Mouse (Mus musculus): ENCODE results near the gene Gimap8.

Gimap8 gene

DNA sequence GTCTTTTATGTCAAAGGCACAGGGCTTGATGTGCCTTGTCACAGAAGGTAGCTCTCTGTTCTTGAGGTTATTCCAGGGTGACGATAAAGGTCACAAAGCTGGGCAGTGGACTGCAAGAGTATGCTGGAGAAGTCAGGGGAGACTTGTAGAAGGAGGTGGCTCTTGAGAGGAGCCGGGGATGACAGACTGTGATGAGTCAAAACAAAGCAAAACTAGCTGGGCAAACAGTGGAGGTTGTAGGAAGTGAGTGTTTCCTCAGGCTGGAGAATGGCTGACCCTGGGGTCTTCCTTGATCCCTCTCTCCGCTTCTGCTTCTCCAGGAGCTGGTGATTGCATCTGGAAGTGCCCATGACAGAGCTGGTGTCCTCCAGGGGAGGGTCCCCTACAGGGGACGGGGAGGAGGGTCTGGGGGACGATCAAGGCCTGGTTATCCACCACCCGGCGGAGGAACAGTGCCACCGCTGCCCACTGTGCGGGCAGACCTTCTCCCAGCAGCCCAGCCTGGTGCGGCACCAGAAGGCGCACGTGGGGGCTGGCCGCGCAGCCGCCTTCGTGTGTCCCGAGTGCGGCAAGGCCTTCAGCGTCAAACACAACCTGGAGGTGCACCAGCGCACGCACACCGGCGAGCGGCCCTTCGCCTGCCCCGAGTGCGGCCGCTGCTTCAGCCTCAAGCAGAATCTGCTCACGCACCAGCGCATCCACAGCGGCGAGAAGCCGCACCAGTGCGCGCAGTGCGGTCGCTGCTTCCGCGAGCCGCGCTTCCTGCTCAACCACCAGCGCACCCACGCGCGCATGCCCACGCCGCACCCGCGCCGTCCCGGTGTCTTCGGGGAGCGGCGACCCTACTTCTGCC lies 18.0 kb upstream of the Gimap8 start:
- no peaks in the 10 kb centered on the region for H3K36me3 ChIP-seq (ENCODE audit: insufficient read depth, low read length)
- peaks cover 91% of the 10 kb centered on the region for H3K27me3 ChIP-seq (ENCODE audit: insufficient read depth, low read length)

DNA sequence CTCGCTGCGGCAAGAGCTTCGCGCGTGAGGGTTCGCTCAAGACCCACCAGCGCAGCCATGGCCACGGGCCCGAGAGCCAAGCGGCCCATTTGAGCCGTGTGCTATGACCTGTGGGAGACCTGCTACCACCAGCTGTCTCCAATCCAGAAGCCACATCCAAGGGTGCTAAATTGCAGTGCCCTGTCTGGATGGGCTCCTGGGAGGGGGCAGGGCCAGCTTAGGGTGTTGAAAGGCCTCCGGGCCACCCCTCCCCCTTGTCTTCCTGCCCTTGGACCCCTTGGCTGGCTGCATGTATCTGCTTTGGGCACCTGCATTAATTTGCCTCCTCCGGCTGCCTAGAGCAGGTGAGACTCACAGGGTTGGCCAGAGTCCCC lies 17.4 kb upstream of the Gimap8 start:
- Histone ChIP-seq H3K9me3 (ENCODE audit: low read length) (peaks cover 13% of the 10 kb centered on the region; the same call in 1 of the 2 replicates), H3K4me1 (replicated peaks; ENCODE audit: low read depth, low read length) (peaks cover 29% of the 10 kb centered on the region), H3K36me3 (ENCODE audit: insufficient read depth, low read length) (no peaks in the 10 kb centered on the region), H3K27me3 (ENCODE audit: insufficient read depth, low read length) (peaks cover 95% of the 10 kb centered on the region), H3K4me3 (replicated peaks; ENCODE audit: low read length) (peak overlapping the region; percentile 67)
- TF ChIP-seq POU5F1 (IDR thresholded peaks at IDR 0.05; ENCODE audit: borderline replicate concordance, low read length), result no peak

More for the DNA sequence above, 18.0 kb upstream of the Gimap8 start:
- peaks cover 29% of the 10 kb centered on the region for H3K4me1 ChIP-seq (replicated peaks; ENCODE audit: low read depth, low read length)
- TF ChIP-seq NANOG (IDR thresholded peaks at IDR 0.05; ENCODE audit: borderline replicate concordance, low read length) (no peak), POU5F1 (IDR thresholded peaks at IDR 0.05; ENCODE audit: borderline replicate concordance, low read length) (no peak), CTCF (conservative IDR thresholded peaks at IDR 0.05; ENCODE audit: low read length) (no peak)
- H3K9me3 ChIP-seq (ENCODE audit: low read length), result peaks cover 13% of the 10 kb centered on the region; the same call in 1 of the 2 replicates
- H3K4me3 ChIP-seq (replicated peaks; ENCODE audit: low read length), result peak overlapping the region; percentile 67

DNA sequence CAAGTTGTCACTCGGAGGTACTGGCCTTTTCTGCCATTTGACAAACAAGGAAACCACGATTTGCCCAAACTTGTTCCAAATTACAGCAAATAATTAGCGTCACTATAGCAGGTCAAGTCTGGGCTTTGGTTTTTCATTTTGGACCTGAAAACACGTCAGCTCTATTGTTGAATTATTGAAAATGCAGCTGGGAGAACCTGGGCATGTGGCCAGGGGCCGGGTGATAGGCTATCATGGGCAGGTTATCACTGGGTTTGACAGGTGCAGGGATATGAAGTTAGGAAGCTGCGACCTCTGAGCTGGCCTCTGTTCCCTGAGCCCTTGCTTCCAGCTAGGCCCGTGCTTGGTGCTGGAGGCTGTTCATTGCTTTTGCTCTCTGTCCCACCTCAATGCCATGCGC lies 16.2 kb upstream of the Gimap8 start:
- peaks cover 13% of the 10 kb centered on the region; the same call in 1 of the 2 replicates for H3K9me3 ChIP-seq (ENCODE audit: low read length)
- H3K36me3 ChIP-seq (ENCODE audit: insufficient read depth, low read length), result no peaks in the 10 kb centered on the region
- H3K27me3 ChIP-seq (ENCODE audit: insufficient read depth, low read length), result peaks cover 83% of the 10 kb centered on the region
- H3K4me1 ChIP-seq (replicated peaks; ENCODE audit: low read depth, low read length), result peaks cover 29% of the 10 kb centered on the region
- H3K4me3 ChIP-seq (replicated peaks; ENCODE audit: low read length), result no peak overlapping the region
- TF ChIP-seq POU5F1 (IDR thresholded peaks at IDR 0.05; ENCODE audit: borderline replicate concordance, low read length), result no peak
- no peak for TF ChIP-seq CTCF (conservative IDR thresholded peaks at IDR 0.05; ENCODE audit: low read length)
- no peak for TF ChIP-seq NANOG (IDR thresholded peaks at IDR 0.05; ENCODE audit: borderline replicate concordance, low read length)

DNA sequence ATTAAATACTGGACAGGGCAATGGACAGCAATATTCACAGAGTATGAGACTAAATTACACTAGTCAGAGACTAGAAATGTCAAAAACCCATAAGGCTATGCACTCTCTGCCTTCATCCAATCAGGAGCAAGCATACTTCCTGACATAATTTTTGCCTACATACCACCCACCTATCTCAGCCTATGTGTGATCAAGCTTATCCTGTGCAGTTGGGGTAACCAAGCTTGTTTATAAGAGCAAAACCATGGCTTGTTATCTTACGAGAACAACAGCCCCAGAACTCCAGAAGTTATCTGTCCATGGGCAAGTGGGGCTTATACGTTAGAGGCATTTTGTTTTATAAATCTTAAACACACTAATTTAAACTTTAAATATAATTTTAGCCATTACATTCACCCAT lies 11.9 kb upstream of the Gimap8 start:
- Histone ChIP-seq H3K4me3 (replicated peaks; ENCODE audit: low read length) (no peak overlapping the region), H3K27me3 (ENCODE audit: insufficient read depth, low read length) (peaks cover 65% of the 10 kb centered on the region), H3K36me3 (ENCODE audit: insufficient read depth, low read length) (no peaks in the 10 kb centered on the region), H3K4me1 (replicated peaks; ENCODE audit: low read depth, low read length) (no peaks in the 10 kb centered on the region), H3K9me3 (ENCODE audit: low read length) (peaks cover 5% of the 10 kb centered on the region; the same call in 1 of the 2 replicates)
- TF ChIP-seq POU5F1 (IDR thresholded peaks at IDR 0.05; ENCODE audit: borderline replicate concordance, low read length) (no peak), NANOG (IDR thresholded peaks at IDR 0.05; ENCODE audit: borderline replicate concordance, low read length) (no peak), CTCF (conservative IDR thresholded peaks at IDR 0.05; ENCODE audit: low read length) (no peak)

DNA sequence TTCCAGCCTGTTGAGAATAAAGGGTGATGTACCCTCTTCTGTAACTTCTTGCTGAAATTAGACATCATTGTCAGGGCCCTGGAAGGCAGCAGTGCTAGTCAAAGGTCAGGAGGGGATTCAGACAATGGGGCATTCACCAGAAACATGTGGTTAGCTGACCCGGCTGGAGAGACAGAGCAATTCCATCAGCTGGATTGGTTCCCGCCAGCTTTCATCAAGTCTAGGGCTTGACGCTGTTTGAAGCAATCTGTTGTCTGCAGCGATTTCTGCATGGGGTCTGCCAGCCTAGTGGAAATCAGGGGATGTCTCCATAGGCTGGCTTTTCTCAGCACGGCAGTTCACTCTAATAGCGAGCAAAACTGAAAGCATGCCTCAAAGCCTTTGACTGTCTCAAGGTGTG lies 10.5 kb upstream of the Gimap8 start:
- Histone ChIP-seq H3K4me3 (replicated peaks; ENCODE audit: low read length) (no peak overlapping the region), H3K9me3 (ENCODE audit: low read length) (no peaks in the 10 kb centered on the region), H3K36me3 (ENCODE audit: insufficient read depth, low read length) (no peaks in the 10 kb centered on the region), H3K27me3 (ENCODE audit: insufficient read depth, low read length) (peaks cover 52% of the 10 kb centered on the region), H3K4me1 (replicated peaks; ENCODE audit: low read depth, low read length) (no peaks in the 10 kb centered on the region)
- TF ChIP-seq NANOG (IDR thresholded peaks at IDR 0.05; ENCODE audit: borderline replicate concordance, low read length) (no peak), CTCF (conservative IDR thresholded peaks at IDR 0.05; ENCODE audit: low read length) (no peak), POU5F1 (IDR thresholded peaks at IDR 0.05; ENCODE audit: borderline replicate concordance, low read length) (no peak)

DNA sequence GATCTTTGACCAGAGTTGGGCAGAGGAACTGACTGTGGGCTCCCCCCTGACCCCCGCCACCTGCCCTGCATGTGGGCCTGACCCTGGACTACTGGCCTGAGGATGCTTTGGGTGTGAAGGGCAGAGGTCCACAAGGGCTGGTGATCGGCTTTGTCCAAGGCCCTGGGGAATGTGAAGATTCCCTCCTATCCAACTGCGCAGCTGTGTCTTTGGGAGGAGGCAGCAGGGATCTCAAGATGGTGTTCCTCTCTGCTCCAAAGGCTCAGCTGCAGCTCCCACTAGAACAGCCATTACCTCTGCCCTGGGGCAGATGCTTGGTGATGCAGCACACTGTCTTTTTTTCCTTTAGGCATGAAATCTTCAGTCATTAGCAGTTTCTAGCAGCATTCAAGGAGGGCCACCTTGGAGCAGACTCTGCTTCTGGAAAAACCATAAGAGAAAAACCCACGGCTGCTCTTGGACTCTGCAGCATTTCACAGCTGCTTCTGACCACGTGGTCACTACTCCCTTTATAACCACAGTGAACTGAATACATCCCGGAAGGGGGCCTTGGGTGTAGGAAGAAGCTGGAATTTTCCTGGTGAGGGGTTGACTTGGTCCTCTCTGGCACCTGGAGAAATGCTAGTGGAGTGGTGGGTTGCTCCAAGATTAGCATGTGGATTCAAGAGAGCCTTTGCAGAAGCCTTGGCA lies 9.1 kb upstream of the Gimap8 start:
- Histone ChIP-seq H3K4me1 (replicated peaks; ENCODE audit: low read depth, low read length) (no peaks in the 10 kb centered on the region), H3K4me3 (replicated peaks; ENCODE audit: low read length) (no peak overlapping the region), H3K36me3 (ENCODE audit: insufficient read depth, low read length) (no peaks in the 10 kb centered on the region), H3K9me3 (ENCODE audit: low read length) (no peaks in the 10 kb centered on the region), H3K27me3 (ENCODE audit: insufficient read depth, low read length) (peaks cover 38% of the 10 kb centered on the region)
- no peak for TF ChIP-seq CTCF (conservative IDR thresholded peaks at IDR 0.05; ENCODE audit: low read length)

DNA sequence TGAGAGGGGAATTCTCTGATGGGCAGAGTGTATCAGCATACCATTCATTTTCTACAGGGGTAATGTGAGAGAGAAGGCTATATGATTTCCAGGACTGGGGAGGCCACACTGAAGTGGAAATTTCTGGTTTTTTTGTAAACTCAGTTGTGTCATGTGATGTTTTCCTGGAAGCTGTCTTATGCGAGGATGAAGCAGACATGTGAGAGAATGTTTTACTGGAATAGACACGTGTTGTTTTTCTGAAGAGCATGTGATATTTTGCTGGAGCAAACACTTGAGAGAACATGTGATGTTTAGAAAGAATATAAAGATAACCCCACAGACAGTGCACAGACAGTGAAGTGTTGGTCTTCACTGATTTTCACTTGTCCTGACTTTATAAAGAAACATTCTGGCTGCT lies 8.5 kb upstream of the Gimap8 start:
- Histone ChIP-seq H3K36me3 (ENCODE audit: insufficient read depth, low read length) (no peaks in the 10 kb centered on the region), H3K27me3 (ENCODE audit: insufficient read depth, low read length) (peaks cover 32% of the 10 kb centered on the region), H3K4me3 (replicated peaks; ENCODE audit: low read length) (no peak overlapping the region), H3K4me1 (replicated peaks; ENCODE audit: low read depth, low read length) (no peaks in the 10 kb centered on the region), H3K9me3 (ENCODE audit: low read length) (no peaks in the 10 kb centered on the region)
- TF ChIP-seq POU5F1 (IDR thresholded peaks at IDR 0.05; ENCODE audit: borderline replicate concordance, low read length) (no peak), CTCF (conservative IDR thresholded peaks at IDR 0.05; ENCODE audit: low read length) (no peak), NANOG (IDR thresholded peaks at IDR 0.05; ENCODE audit: borderline replicate concordance, low read length) (no peak)

DNA sequence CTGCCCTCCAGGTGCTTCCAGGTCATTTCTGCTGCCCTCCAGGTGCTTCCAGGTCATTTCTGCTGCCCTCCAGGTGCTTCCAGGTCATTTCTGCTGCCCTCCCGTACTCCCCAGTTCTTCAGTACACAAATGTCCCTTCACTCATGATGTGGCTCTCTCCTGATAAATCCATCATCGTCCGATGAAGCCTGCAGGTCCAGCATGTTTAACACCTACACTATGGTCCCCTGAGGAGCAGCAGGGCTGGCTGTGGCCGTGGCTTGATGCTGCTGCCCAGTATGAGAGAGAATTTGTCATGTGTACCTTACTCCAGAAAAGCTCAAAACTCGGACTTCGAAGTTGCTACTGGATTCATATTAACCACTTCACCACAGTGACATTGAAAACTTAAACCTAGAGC lies 5.6 kb upstream of the Gimap8 start:
- Histone ChIP-seq H3K4me3 (replicated peaks; ENCODE audit: low read length) (no peak overlapping the region), H3K36me3 (ENCODE audit: insufficient read depth, low read length) (no peaks in the 10 kb centered on the region), H3K4me1 (replicated peaks; ENCODE audit: low read depth, low read length) (no peaks in the 10 kb centered on the region)

More for the DNA sequence above, 5.6 kb upstream of the Gimap8 start:
- no peaks in the 10 kb centered on the region for H3K9me3 ChIP-seq (ENCODE audit: low read length)
- TF ChIP-seq NANOG (IDR thresholded peaks at IDR 0.05; ENCODE audit: borderline replicate concordance, low read length) (no peak), CTCF (conservative IDR thresholded peaks at IDR 0.05; ENCODE audit: low read length) (no peak), POU5F1 (IDR thresholded peaks at IDR 0.05; ENCODE audit: borderline replicate concordance, low read length) (no peak)
- peaks cover 29% of the 10 kb centered on the region for H3K27me3 ChIP-seq (ENCODE audit: insufficient read depth, low read length)
